ENCODE assay signal across 10 mouse cellular contexts in genomic region chr11:78358330-78359007, GRCm38 (mm10). TPM values are rescaled to one million over a fixed set of nuclear protein-coding genes. Genes with fewer than 3 reads are reported as not detected.
DNase-seq lines count a peak whose midpoint lies in the region; ATAC-seq lines count a peak whose summit lies in the region.
"Had no signal": no experiment of that assay in that cellular context is flagged by ENCODE, and none has a peak within 500 bp of the region (broad histone marks: within the 10 kb centered on the region; RNA-seq: fewer than 3 reads in every experiment).

No protein-coding gene starts in this region.

- 15% methylated on average over 22 of the region's 22 CpGs for WGBS in midbrain, embryonic 14.5 days
- 12% methylated on average over 22 of the region's 22 CpGs for WGBS in midbrain, embryonic 13.5 days
- 14% methylated on average over 22 of the region's 22 CpGs for WGBS in forebrain, embryonic 16.5 days

- H3K4me3 ChIP-seq in midbrain, embryonic 14.5 days (replicated peaks; ENCODE audit: low read depth, low read length): no peak overlapping the region
- no peak overlapping the region for H3K4me3 ChIP-seq in midbrain, embryonic 13.5 days (replicated peaks)
- no peak overlapping the region for H3K4me3 ChIP-seq in forebrain, embryonic 16.5 days (replicated peaks; ENCODE audit: low read length)
- H3K4me3 ChIP-seq: myocyte had no signal

- H3K9me3 ChIP-seq in midbrain, embryonic 14.5 days (ENCODE audit: control insufficient read depth, low read length): no peaks in the 10 kb centered on the region
- H3K9me3 ChIP-seq in midbrain, embryonic 13.5 days: no peaks in the 10 kb centered on the region
- H3K9me3 ChIP-seq in forebrain, embryonic 16.5 days (ENCODE audit: control insufficient read depth, low read length): no peaks in the 10 kb centered on the region

- no peak overlapping the region for H3K9ac ChIP-seq in midbrain, embryonic 14.5 days (replicated peaks; ENCODE audit: low read length)
- H3K9ac ChIP-seq in midbrain, embryonic 13.5 days (replicated peaks): no peak overlapping the region
- H3K9ac ChIP-seq in forebrain, embryonic 16.5 days (replicated peaks; ENCODE audit: low read depth, low read length): no peak overlapping the region

- H3K36me3 ChIP-seq in midbrain, embryonic 14.5 days (ENCODE audit: control insufficient read depth, insufficient read depth, low read length): no peaks in the 10 kb centered on the region
- H3K36me3 ChIP-seq in midbrain, embryonic 13.5 days: no peaks in the 10 kb centered on the region
- no peaks in the 10 kb centered on the region for H3K36me3 ChIP-seq in forebrain, embryonic 16.5 days (ENCODE audit: control insufficient read depth, insufficient read depth)

- no peaks in the 10 kb centered on the region for H3K27me3 ChIP-seq in midbrain, embryonic 14.5 days (ENCODE audit: control insufficient read depth, insufficient read depth, low read length)
- no peaks in the 10 kb centered on the region for H3K27me3 ChIP-seq in midbrain, embryonic 13.5 days
- no peaks in the 10 kb centered on the region for H3K27me3 ChIP-seq in forebrain, embryonic 16.5 days (replicated peaks; ENCODE audit: control insufficient read depth, insufficient read depth, low read length)

- H3K27ac ChIP-seq in midbrain, embryonic 14.5 days (replicated peaks; ENCODE audit: low read depth, low read length): no peak overlapping the region
- no peak overlapping the region for H3K27ac ChIP-seq in midbrain, embryonic 13.5 days
- H3K27ac ChIP-seq in forebrain, embryonic 16.5 days (ENCODE audit: low read length): no peak overlapping the region

- no peaks in the 10 kb centered on the region for H3K4me1 ChIP-seq in midbrain, embryonic 14.5 days (ENCODE audit: control insufficient read depth, insufficient read depth, low read length)
- no peaks in the 10 kb centered on the region; the same call in 1 of the 2 replicates for H3K4me1 ChIP-seq in midbrain, embryonic 13.5 days (replicated peaks)
- H3K4me1 ChIP-seq in forebrain, embryonic 16.5 days (replicated peaks; ENCODE audit: control insufficient read depth, insufficient read depth, low read length): no peaks in the 10 kb centered on the region; the same call in 1 of the 2 replicates

- no peak overlapping the region for H3K4me2 ChIP-seq in midbrain, embryonic 14.5 days (ENCODE audit: low read length)
- H3K4me2 ChIP-seq in midbrain, embryonic 13.5 days (replicated peaks): no peak overlapping the region
- no peak overlapping the region for H3K4me2 ChIP-seq in forebrain, embryonic 16.5 days (ENCODE audit: low read length)

- peak; percentile 43 to 58 for DNase-seq in cerebellum, postnatal 25 days
- DNase-seq in cerebellum, adult 11 months: no peak
- DNase-seq in midbrain, embryonic 14.5 days: peak; percentile 43
- DNase-seq in embryo, embryonic 11 days: peak; percentile 51
- DNase-seq in lung, postnatal 36 days: peak; percentile 70

- ATAC-seq in midbrain, embryonic 14.5 days (ENCODE audit: low FRiP score, low TSS enrichment): no peak
- ATAC-seq in midbrain, embryonic 13.5 days: no peak
- ATAC-seq in megakaryocyte-erythroid progenitor cell, adult 5-6 weeks (replicated peaks; ENCODE audit: low FRiP score, low TSS enrichment, poor library complexity, severe bottlenecking): no peak
- ATAC-seq in forebrain, embryonic 16.5 days: no peak

RNA-seq across cellular contexts. Expression of gene Unc119, which starts 15.2 kb away (rescaled TPM):
- 78.3 and 98.1 TPM in 2 replicates for polyA plus RNA-seq in midbrain, embryonic 14.5 days (2014; fragmentation: Nextera tagmentation; extraction: Ambion mirVana)
- 69.1 and 75.4 TPM in 2 replicates for polyA plus RNA-seq in midbrain, embryonic 13.5 days (2015; fragmentation: Nextera tagmentation; extraction: Ambion mirVana)
- 51.2 and 51.5 TPM in 2 replicates for total RNA-seq in megakaryocyte-erythroid progenitor cell, adult 5-6 weeks (2014; fragmentation: Nextera tagmentation)
- total RNA-seq in megakaryocyte-erythroid progenitor cell, adult 5-6 weeks (2017): 20.0 and 27.2 TPM in 2 replicates
- 68.6 and 69.1 TPM in 2 replicates for polyA plus RNA-seq in forebrain, embryonic 16.5 days (2015; fragmentation: Nextera tagmentation; extraction: Ambion mirVana)

RNA-seq across cellular contexts. Expression of gene Foxn1, which starts 27.9 kb away (rescaled TPM):
- not detected in 2 replicates for polyA plus RNA-seq in midbrain, embryonic 14.5 days (2014; fragmentation: Nextera tagmentation; extraction: Ambion mirVana)
- not detected in 2 replicates for polyA plus RNA-seq in midbrain, embryonic 13.5 days (2015; fragmentation: Nextera tagmentation; extraction: Ambion mirVana)
- total RNA-seq in megakaryocyte-erythroid progenitor cell, adult 5-6 weeks (2014; fragmentation: Nextera tagmentation): not detected in 2 replicates
- not detected in 2 replicates for total RNA-seq in megakaryocyte-erythroid progenitor cell, adult 5-6 weeks (2017)
- polyA plus RNA-seq in forebrain, embryonic 16.5 days (2015; fragmentation: Nextera tagmentation; extraction: Ambion mirVana): not detected in 2 replicates
- total RNA-seq: hematopoietic stem cell, adult 5-6 weeks had no signal

RNA-seq across cellular contexts. Expression of gene Pigs, which starts 30.3 kb away (rescaled TPM):
- polyA plus RNA-seq in midbrain, embryonic 14.5 days (2014; fragmentation: Nextera tagmentation; extraction: Ambion mirVana): 54.7 and 63.6 TPM in 2 replicates
- 60.9 and 66.6 TPM in 2 replicates for polyA plus RNA-seq in midbrain, embryonic 13.5 days (2015; fragmentation: Nextera tagmentation; extraction: Ambion mirVana)
- total RNA-seq in megakaryocyte-erythroid progenitor cell, adult 5-6 weeks (2014; fragmentation: Nextera tagmentation): 40.5 and 44.5 TPM in 2 replicates
- 10.0 and 10.4 TPM in 2 replicates for total RNA-seq in megakaryocyte-erythroid progenitor cell, adult 5-6 weeks (2017)
- polyA plus RNA-seq in forebrain, embryonic 16.5 days (2015; fragmentation: Nextera tagmentation; extraction: Ambion mirVana): 61.1 and 61.4 TPM in 2 replicates

RNA-seq across cellular contexts. Expression of gene Aldoc, which starts 35.7 kb away (rescaled TPM):
- polyA plus RNA-seq in midbrain, embryonic 14.5 days (2014; fragmentation: Nextera tagmentation; extraction: Ambion mirVana): 71.2 and 89.5 TPM in 2 replicates
- 26.3 and 28.3 TPM in 2 replicates for polyA plus RNA-seq in midbrain, embryonic 13.5 days (2015; fragmentation: Nextera tagmentation; extraction: Ambion mirVana)
- 0.39 and 2.4 TPM in 2 replicates for total RNA-seq in megakaryocyte-erythroid progenitor cell, adult 5-6 weeks (2014; fragmentation: Nextera tagmentation)
- total RNA-seq in megakaryocyte-erythroid progenitor cell, adult 5-6 weeks (2017): 0.84 TPM in 1 of 2 replicates, not detected in the other
- polyA plus RNA-seq in forebrain, embryonic 16.5 days (2015; fragmentation: Nextera tagmentation; extraction: Ambion mirVana): 152 and 186 TPM in 2 replicates

RNA-seq across cellular contexts. Expression of gene Spag5, which starts 57.1 kb away (rescaled TPM):
- polyA plus RNA-seq in midbrain, embryonic 14.5 days (2014; fragmentation: Nextera tagmentation; extraction: Ambion mirVana): 5.8 and 8.7 TPM in 2 replicates
- 17.3 and 20.7 TPM in 2 replicates for polyA plus RNA-seq in midbrain, embryonic 13.5 days (2015; fragmentation: Nextera tagmentation; extraction: Ambion mirVana)
- total RNA-seq in megakaryocyte-erythroid progenitor cell, adult 5-6 weeks (2014; fragmentation: Nextera tagmentation): 47.4 and 52.6 TPM in 2 replicates
- total RNA-seq in megakaryocyte-erythroid progenitor cell, adult 5-6 weeks (2017): 42.0 and 62.4 TPM in 2 replicates
- polyA plus RNA-seq in forebrain, embryonic 16.5 days (2015; fragmentation: Nextera tagmentation; extraction: Ambion mirVana): 21.6 and 22.1 TPM in 2 replicates
